Mouse (Mus musculus) midbrain, embryonic 11.5 days (tissue): ENCODE results near the gene Spaca3. TPM values are rescaled to one million over a fixed set of nuclear protein-coding genes. Genes with fewer than 3 reads are reported as not detected.

Experiments used
- ATAC-seq: fragments of 200-750 bp; cut with Nextera tagmentation; 2 replicates; pipeline ENCODE4 v1.8.0; 2017; ENCODE audit warnings: moderate TSS enrichment, moderate library complexity; ENCODE audit not compliant: low FRiP score
- DNase-seq: peaks from one replicate; pipeline ENCODE4 v3.0.0; 2015; ENCODE audit warnings: low spot score; ENCODE audit errors: missing footprints
- H3K27ac ChIP-seq: fragments of 300-500 bp; sonication (generic); 2 replicates; pipeline ENCODE4 v1.5.1; 2014; ENCODE audit warnings: low read depth, low read length
- H3K27me3 ChIP-seq: fragments of 300-500 bp; sonication (generic); 2 replicates; pipeline ENCODE4 v1.6.1; 2014; ENCODE audit warnings: mild to moderate bottlenecking, low read length, moderate library complexity, mixed read lengths; ENCODE audit not compliant: control insufficient read depth, insufficient read depth
- H3K36me3 ChIP-seq: fragments of 300-500 bp; sonication (generic); 2 replicates; pipeline ENCODE4 v1.6.1; 2014; ENCODE audit warnings: mild to moderate bottlenecking, low read length, moderate library complexity, mixed read lengths; ENCODE audit not compliant: control insufficient read depth, insufficient read depth
- H3K4me1 ChIP-seq: fragments of 300-500 bp; sonication (generic); 2 replicates; pipeline ENCODE4 v1.6.1; 2014; ENCODE audit warnings: low read length; ENCODE audit not compliant: control insufficient read depth, insufficient read depth
- H3K4me2 ChIP-seq: fragments of 300-500 bp; sonication (generic); 2 replicates; pipeline ENCODE4 v1.6.1; 2014; ENCODE audit warnings: mild to moderate bottlenecking, moderate library complexity
- H3K4me3 ChIP-seq: fragments of 300-500 bp; sonication (generic); 2 replicates; pipeline ENCODE4 v1.5.1; 2014; ENCODE audit warnings: low read depth, low read length
- H3K9ac ChIP-seq: fragments of 300-500 bp; sonication (generic); 2 replicates; pipeline ENCODE4 v1.6.1; 2014; ENCODE audit warnings: low read length
- H3K9me3 ChIP-seq: fragments of 300-500 bp; sonication (generic); 2 replicates; pipeline ENCODE4 v1.6.1; 2016; ENCODE audit warnings: low read length; ENCODE audit not compliant: control insufficient read depth
- WGBS: fragments of 180-500 bp; shearing (Covaris S2); extraction: QIAGEN DNeasy Blood & Tissue Kit; methylation state at CpG from one replicate; pipeline ENCODE4 v1.1.7; 2014; 5-methylcytosine and 5-hydroxymethylcytosine counted together
- polyA plus RNA-seq: library from polyadenylated mRNA; unstranded; fragments of >200 nt; fragmentation: Nextera tagmentation; extraction: Ambion mirVana; gene quantifications from 2 replicates; pipeline ENCODE4 v1.2.1, GENCODE M21; 2014

Spaca3 gene
- polyA plus RNA-seq, 1 experiment from 2014 or later: not detected

DNA sequence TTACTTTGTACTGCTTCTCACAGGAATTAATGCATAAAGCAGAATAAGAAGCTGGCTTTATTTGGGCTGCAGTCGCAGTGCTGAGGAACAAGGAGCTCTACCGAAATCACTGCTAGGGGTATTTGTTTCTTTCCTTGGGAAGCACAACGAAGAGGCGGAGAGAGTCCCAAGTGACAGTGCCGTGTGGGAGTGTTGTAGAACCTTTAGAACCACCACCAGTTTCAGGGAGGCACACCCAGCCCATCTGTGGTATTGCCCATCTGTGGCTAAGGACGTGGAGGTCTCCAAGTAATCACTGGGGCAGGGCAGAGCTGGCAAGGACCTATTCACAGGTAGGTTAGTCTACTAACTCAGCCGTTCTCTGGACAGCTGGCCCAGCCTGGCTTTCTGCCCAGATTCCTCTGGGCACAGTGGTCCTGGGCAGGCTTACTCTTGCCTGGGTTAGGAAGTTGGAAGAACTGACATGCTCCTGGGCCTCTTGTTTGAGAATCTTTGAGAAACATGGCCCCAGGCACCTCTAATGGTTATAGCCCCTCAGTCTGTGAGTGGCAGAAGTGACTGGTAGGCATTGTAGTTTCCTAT lies 24.2 kb downstream of the Spaca3 start:
- no peaks in the 10 kb centered on the region for H3K27me3 ChIP-seq
- H3K27ac ChIP-seq: no peak overlapping the region
- H3K9me3 ChIP-seq: no peaks in the 10 kb centered on the region
- no peaks in the 10 kb centered on the region for H3K36me3 ChIP-seq
- H3K4me2 ChIP-seq: no peak overlapping the region
- DNase-seq (no peak), ATAC-seq (no peak)
- no peak overlapping the region for H3K9ac ChIP-seq
- WGBS: 83% methylated on average over 7 of the region's 7 CpGs
- H3K4me3 ChIP-seq: no peak overlapping the region
- H3K4me1 ChIP-seq: no peaks in the 10 kb centered on the region

DNA sequence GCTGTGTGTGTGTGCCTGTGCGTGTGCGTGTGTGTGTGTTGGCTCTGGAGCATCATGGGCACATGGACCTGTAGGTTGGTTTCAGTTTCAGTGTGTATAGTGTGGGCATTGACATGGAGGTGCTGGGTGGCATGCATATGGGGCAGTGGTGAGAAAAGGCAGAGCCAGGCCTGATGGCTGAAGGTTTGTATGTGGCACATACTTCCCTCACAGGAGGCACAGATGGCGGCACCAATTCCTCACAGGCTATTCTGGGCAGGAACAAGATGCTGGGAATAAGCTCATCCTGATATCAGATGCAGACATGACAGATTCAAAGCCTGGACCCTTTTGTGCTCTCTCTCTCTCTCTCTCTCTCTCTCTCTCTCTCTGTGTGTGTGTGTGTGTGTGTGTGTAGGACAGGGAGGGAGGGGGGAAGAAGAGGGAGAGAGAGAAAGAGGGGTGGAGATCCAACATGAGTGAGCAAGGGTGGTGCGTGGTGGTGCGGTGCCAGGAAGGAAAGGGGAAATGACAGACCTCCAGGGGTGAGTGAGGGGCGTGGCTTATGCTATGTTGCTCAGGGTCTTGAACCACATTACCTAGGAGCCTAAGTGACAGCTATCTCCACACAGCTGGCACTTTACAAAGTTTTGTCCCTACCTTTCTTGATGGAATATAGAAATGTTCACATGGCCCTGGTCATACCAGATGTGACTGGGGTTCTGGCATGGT lies 26.5 kb downstream of the Spaca3 start:
- H3K9ac ChIP-seq: no peak overlapping the region
- 79% methylated on average over 6 of the region's 6 CpGs for WGBS

DNA sequence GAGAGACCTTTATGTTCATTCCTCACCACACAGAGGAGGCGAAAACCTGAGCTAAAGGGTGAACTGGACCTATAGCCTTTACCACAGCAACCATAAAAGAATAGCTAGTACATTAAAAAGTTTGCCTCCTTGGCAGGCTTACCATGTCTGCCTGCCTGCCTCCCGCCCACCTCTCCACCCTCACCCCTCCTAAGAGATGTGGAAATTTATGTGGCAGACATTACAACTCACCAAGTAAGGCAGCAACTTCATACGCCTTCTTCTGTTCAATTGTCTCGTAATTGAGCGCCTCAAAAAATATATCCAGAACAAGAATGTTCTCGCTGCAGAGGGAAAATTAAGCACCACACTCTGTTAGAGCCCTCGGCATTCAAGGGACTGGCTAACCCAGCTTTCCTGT lies 28.2 kb downstream of the Spaca3 start:
- no peak for ATAC-seq
- Histone ChIP-seq H3K9me3 (no peaks in the 10 kb centered on the region), H3K27me3 (no peaks in the 10 kb centered on the region), H3K4me2 (no peak overlapping the region), H3K27ac (no peak overlapping the region), H3K9ac (no peak overlapping the region), H3K4me3 (no peak overlapping the region), H3K4me1 (no peaks in the 10 kb centered on the region), H3K36me3 (no peaks in the 10 kb centered on the region)
- WGBS: 90% methylated on average over 7 of the region's 7 CpGs
- no peak for DNase-seq

More for the DNA sequence above, 26.5 kb downstream of the Spaca3 start:
- Histone ChIP-seq H3K4me3 (no peak overlapping the region), H3K36me3 (no peaks in the 10 kb centered on the region), H3K27me3 (no peaks in the 10 kb centered on the region), H3K9me3 (no peaks in the 10 kb centered on the region), H3K4me1 (no peaks in the 10 kb centered on the region), H3K4me2 (no peak overlapping the region), H3K27ac (no peak overlapping the region)
- ATAC-seq: no peak
- DNase-seq: no peak

DNA sequence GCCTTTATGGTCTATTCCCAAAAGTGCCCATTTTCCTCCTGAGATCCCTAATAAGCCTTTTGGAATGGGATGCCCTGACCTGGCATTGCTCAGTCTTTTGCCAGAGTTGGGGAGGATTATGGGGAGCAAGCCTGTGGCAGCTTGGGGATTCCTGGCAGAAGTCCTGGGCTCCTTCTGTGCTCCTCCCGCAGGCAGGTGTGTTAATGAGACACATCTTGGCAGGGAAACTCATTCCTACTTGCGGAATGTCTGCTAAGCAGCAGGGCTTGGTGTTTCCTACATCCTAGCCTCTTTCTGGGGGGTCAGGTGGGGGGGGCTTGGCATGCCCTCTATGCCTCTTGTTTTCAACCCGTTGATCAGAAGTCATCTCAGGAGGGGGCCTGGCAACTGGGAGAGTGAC lies 28.9 kb downstream of the Spaca3 start:
- DNase-seq: no peak
- H3K27me3 ChIP-seq: no peaks in the 10 kb centered on the region

DNA sequence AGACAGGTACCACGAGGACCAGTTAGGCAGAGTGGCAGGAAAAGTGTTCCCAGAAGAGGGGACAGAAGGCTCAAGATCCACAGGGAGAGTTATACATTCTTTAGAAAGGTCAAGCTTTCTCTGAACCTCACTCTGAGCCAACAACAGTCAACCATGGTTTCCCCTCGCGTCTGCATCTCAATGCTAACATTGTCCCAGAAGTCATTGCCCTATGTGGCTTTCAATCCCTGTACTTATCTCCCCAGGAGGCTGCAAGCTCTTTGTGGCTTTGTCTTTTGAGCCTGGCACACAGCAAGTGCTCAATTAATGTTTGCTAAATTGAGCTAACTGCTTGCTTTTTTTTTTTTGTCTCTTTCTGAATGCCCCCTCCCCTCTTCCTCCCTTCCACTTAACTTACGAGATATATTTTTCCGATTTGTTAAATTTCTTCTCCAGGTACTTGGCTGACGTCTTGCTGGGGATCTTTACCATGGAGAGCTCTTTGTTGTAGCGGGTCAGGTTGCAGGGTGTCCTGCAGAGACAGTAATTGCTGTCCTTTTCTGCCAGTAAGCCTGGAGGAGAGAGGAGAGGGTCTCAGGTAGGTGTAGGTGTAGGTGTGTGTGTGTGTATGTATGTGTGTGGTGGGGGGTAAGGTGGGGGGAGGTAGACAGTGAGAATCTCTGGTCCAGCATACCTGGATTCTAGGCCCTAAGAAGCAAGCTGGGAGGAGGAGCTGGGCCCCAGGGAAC lies 31.3 kb downstream of the Spaca3 start:
- WGBS: 6% methylated on average over 7 of the region's 7 CpGs
- no peaks in the 10 kb centered on the region for H3K27me3 ChIP-seq
- no peak overlapping the region for H3K4me3 ChIP-seq
- H3K9ac ChIP-seq: no peak overlapping the region
- ATAC-seq: no peak
- no peaks in the 10 kb centered on the region for H3K36me3 ChIP-seq
- H3K4me1 ChIP-seq: no peaks in the 10 kb centered on the region
- DNase-seq: no peak
- no peak overlapping the region for H3K27ac ChIP-seq
- H3K4me2 ChIP-seq: no peak overlapping the region
- no peaks in the 10 kb centered on the region for H3K9me3 ChIP-seq

More for the DNA sequence above, 28.9 kb downstream of the Spaca3 start:
- WGBS: 69% methylated on average over 3 of the region's 3 CpGs
- Histone ChIP-seq H3K4me2 (no peak overlapping the region), H3K4me1 (no peaks in the 10 kb centered on the region), H3K27ac (no peak overlapping the region), H3K9ac (no peak overlapping the region), H3K4me3 (no peak overlapping the region), H3K9me3 (no peaks in the 10 kb centered on the region), H3K36me3 (no peaks in the 10 kb centered on the region)
- no peak for ATAC-seq

DNA sequence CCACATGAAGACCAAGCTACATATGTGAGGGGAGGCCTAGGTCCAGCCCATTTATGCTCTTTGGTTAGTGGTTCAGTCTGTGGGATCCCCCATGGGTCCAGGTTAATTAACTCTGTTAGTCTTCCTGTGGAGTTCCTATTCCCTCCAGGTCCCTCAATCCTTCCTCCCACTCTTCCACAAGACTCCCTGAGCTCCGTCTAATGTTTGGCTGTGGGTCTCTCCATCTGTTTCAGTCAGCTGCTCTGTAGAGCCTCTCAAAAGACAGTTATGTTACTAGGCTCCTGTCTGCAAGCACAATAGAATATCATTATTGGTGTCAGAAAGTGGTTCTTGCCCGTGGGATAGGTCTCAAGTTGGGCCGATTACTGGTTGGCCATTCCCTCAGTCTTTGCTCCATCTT lies 37.7 kb downstream of the Spaca3 start:
- Histone ChIP-seq H3K4me3 (no peak overlapping the region), H3K27ac (no peak overlapping the region), H3K27me3 (no peaks in the 10 kb centered on the region), H3K4me2 (no peak overlapping the region), H3K9me3 (no peaks in the 10 kb centered on the region), H3K36me3 (no peaks in the 10 kb centered on the region), H3K9ac (no peak overlapping the region), H3K4me1 (no peaks in the 10 kb centered on the region)
- no peak for DNase-seq
- WGBS: 89% methylated on average over 3 of the region's 3 CpGs
- ATAC-seq: no peak

DNA sequence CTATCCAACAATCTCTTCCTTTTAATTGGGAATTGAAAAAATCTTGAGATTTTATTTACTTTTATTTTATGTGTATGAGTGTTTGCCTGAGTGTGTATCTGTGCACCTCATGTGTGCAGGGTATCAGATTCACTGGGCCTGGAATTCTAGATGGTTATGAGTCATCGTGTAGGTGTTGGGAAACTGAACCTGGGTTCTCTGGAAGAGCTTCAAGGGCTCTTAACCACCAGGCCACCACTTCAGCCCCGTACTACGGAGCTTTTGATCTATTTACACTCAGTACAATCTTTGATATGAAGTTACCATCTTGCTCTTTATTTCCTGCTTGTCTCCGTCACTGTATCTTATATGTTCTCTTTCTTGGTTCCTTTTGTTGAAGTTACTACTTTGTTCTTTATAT lies 42.4 kb downstream of the Spaca3 start:
- Histone ChIP-seq H3K9me3 (no peaks in the 10 kb centered on the region), H3K4me3 (no peak overlapping the region), H3K27ac (no peak overlapping the region), H3K4me1 (no peaks in the 10 kb centered on the region), H3K4me2 (no peak overlapping the region), H3K27me3 (no peaks in the 10 kb centered on the region), H3K9ac (no peak overlapping the region), H3K36me3 (no peaks in the 10 kb centered on the region)
- ATAC-seq: no peak
- DNase-seq: no peak
- WGBS: 88% methylated on average over 4 of the region's 4 CpGs

DNA sequence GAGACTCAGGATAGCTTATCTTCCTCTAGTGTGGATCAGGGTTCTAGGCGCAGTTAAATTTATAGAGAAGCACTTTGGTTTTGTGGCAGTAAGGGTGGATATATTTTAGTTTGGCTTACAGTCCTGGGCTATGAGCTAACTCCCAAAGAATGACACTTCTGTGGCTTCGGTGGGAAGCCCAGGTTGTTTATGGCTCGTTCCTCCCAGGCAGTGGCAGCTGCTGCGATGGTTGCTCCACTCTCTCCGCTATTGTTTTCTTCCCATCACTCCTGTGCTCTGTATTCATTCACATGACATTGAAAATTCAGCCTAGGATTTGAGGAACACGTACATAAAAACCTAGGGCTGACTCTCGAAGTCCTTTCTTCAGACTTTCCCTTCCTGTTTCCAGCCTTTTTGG lies 44.5 kb downstream of the Spaca3 start:
- Histone ChIP-seq H3K27ac (no peak overlapping the region), H3K9me3 (no peaks in the 10 kb centered on the region), H3K27me3 (no peaks in the 10 kb centered on the region), H3K4me1 (no peaks in the 10 kb centered on the region), H3K4me3 (no peak overlapping the region), H3K36me3 (no peaks in the 10 kb centered on the region), H3K4me2 (no peak overlapping the region), H3K9ac (no peak overlapping the region)
- 85% methylated on average over 7 of the region's 7 CpGs for WGBS
- ATAC-seq (no peak), DNase-seq (no peak)

DNA sequence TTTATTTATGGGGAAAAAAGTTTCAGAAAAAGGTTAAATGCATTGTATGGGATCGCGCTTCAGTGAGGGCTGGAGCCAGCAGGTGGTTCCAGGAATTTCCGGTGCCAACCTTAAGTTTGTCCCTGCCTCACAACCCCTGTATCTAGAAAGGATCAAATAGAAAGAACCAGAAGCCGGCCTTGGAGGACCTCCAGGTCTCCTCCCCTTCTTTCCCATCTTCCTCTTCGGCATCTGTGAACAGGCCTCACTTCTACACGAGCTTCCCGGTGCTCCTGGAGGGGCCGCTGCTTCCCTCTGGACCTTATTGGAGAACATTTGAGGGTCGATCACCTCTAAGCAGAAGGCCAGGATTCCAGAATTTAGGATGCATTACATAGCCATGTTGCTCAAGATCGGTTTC lies 45.3 kb downstream of the Spaca3 start:
- no peak for DNase-seq
- Histone ChIP-seq H3K9ac (no peak overlapping the region), H3K27me3 (no peaks in the 10 kb centered on the region), H3K9me3 (no peaks in the 10 kb centered on the region), H3K4me3 (no peak overlapping the region), H3K4me2 (no peak overlapping the region), H3K36me3 (no peaks in the 10 kb centered on the region), H3K27ac (no peak overlapping the region), H3K4me1 (no peaks in the 10 kb centered on the region)
- no peak for ATAC-seq
- 89% methylated on average over 10 of the region's 10 CpGs for WGBS
